Mouse (Mus musculus) cerebellum, adult 9-10 months (tissue): ENCODE results near the gene Mre11a.

Experiments used
- DNase-seq: peaks from one replicate; pipeline ENCODE4 v3.0.0; 2022

Mre11a gene

GRCm38 (mm10) chr9:14824840-14825239 is 40.4 kb downstream of the Mre11a start:
- DNase-seq: no peak

- no peak for DNase-seq
Observed at GRCm38 (mm10) chr9:14827875-14828274, 43.4 kb downstream of the Mre11a start.

DNA sequence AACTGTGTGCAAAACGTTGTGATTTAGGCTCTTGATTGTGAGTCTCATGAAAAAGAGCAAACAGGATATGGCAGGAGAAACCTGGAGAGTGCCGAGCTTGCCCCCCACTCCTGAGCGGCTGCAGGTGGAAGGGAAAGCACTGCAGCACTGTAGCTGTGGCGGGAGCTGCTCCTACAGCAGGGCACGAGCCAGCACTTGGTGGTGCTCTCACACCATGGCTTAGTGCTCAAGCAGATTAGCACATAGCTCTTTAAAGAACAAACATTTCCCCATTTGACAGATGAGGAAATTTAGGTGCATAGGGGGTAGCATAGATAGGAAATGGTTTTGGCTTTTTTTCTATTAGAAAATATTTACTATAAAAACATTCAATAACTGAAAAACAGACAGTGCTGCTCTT is 47.6 kb downstream of the Mre11a start:
- DNase-seq: no peak

DNA sequence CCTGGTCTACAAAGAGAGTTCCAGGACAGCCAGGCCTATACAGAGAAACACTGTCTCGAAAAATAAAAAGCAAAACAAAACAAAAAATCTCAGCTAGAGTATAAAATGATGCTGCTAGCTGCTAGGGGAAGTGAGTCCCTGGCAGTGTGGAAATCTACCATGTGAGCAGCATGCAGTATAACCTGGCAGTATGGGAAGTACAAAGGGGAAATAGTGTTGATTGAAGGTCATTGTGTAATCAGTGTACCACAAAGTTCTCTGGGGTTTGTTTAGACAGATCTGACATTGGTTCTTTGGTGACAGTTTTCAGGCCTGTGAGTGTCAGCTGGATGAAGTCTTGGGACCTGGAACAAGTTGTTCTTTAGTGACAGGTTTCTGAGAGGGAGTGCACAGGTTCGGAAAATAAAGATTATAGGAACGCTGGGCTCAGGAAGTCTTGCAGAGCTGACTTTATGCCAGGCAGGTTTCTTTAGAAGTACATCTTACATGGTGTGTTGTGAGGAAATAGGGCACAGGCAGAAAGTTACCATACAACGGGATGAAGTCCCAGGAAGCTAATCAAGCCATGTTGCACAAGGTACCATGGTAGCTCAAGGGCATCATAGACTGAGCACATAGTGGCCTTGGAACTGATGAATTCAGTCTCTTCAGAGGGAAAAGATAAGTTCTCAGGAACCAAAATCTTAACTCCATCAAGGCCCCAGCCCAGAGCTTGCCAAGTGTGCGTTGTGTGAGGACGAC is 51.1 kb downstream of the Mre11a start:
- DNase-seq: no peak

DNA sequence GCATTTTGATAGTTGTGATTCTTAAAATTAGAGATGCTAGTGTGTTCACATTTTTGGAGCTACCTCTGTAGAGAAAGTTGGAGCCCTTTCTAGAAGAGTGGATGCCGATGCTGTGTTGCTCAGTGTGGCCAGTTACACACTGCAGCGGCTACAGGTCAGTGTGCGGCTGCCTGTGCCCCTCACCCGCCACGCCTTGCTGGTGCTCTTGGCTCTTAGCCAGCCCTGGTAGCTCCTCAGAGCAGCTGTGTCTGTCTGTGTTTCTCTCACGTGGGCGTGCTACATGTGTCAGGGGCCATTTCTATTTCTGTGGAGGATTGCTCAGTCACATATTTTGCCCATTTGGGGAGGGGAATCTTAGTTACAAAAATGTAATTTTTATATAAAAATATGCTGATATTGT is 55.1 kb downstream of the Mre11a start:
- no peak for DNase-seq

- no peak for DNase-seq
Observed at GRCm38 (mm10) chr9:14839970-14840369, 55.5 kb downstream of the Mre11a start.

DNA sequence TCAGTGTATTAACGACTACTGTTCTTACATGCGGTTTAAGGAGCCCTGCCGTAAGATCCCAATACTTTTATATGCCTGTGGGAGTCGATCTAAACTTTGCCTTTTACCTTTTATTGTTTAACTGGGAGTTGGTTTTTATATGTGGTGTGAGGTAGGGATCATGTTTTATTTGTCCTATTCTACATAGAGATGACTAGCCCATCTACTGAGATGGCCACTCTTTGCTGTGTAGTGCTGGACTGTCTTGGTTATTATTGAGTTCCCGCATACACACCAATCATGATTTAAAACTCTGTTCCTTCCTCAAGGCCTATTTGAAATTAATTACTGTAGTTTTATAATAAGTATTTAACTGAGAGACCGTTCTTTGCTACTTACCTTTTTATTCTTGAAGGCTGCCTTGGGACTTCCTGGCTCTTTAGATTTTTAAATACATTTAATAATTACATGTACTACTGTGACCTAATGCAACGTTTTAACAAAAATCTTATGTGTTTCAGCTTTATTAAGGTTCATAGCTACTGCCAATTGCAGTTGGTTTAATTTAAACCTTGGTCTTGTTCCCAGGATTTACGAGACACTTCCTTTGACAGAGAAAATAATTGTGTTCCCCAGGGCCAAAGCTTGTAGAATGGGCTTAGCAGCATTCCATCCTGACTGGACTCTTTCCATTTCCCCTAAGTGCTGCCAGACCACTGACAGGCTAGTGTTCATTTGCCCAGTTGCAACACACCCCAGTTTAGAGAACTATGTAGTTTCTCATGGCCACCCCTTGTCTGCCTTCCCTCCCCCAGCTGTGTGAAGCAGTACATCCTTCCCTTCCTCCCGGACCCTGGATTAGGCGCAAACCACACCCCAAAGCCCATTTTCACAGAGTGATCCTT is 57.7 kb downstream of the Mre11a start:
- no peak for DNase-seq

GRCm38 (mm10) chr9:14843311-14843857 is 58.9 kb downstream of the Mre11a start:
- no peak for DNase-seq

DNA sequence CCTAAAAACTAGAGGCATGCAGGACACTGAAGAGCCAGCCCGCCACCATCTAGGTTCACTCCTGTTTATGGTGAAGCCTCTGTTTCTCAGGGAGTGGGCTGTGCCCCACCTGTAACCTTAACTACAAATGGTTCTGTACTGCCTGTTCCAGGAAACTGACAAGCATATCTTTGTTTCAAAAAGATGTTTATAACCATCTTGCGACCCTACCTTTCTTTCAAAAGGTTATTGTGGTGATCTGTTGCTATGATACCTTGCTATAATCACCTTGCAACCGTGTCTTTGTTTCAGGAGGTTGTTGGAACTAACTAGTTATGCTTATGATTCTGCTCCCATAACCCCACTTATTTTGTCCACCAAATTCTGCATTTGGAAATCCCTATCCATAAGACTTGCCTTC is 59.4 kb downstream of the Mre11a start:
- DNase-seq: no peak

GRCm38 (mm10) chr9:14846428-14846827 is 62.0 kb downstream of the Mre11a start:
- no peak for DNase-seq

DNA sequence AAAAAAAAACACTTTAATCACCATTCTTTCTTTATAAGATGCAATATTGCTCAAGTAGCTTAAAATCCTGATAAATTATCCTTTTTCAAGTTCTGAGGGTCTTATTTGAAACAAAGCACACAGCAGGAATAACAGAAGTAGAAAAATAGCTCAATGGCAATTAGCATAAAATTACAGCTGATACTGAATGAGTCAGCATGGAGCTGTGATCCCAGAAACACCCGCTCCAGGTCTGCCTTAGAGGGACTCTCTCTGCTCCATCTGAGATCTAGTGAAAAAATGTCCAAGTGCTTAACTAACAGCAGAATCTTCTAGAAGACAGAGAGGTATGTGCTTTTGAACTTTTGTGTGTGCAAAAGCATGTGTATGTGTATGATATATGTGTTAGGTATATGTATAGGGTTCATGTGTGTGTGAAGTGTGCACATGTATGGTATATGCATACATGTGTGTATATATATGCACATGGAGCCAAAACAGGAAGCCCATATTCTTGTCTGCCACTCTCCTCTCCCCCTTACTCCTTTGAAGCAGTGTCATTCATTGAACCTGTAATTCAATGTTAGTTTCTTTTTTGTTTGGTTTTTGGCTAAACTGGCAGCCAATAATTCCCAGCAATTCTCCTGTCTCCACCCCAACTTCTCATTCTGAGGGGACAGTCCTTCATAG is 63.9 kb downstream of the Mre11a start:
- no peak for DNase-seq

DNA sequence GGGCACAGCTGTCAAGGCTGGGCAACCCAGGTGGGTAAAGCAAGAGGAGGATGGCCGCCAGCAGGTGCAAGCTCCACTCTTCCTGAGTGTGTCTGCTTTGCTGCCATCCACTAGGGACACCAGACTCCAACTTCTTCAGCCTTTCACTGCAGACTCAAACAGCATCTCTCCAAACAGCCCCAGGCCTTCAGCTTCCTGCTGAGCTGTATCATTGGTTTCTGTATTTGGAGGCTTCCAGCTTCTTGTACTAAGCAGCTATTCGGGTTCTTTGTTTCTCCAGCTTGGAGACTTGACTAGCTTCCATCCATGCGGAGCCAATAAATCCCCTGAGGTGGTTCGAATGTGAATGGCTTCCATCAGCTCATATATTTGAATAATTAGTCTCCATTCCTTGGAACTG is 70.1 kb downstream of the Mre11a start:
- DNase-seq: no peak

- peak; percentile 4 for DNase-seq
Observed at GRCm38 (mm10) chr9:14856922-14857654, 72.6 kb downstream of the Mre11a start.

DNA sequence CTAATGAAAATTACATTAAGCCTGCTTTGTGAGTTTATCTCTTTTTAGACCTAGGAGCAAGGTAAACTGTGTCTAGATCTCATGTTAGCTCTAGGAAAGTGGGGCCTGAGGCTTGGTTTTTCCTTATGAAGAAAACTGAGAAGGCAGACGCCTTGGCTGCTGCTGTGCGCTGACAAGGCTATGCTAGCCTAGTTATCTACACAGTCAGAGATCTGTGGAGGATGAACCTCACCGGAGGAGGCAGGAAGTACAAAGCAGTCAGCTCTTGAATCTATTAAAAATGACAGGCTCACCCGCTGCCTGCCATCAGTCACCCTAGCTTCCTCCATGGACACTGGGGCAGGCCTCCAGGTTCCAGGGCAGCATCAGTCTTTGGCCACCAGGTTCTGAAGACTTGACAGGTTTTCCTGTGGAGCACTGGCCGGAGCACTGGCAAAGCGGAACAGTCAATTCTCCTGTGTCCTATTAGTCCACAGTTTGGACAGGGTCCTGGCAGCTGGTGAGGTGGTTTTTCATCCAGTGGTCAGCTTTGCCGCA is 73.8 kb downstream of the Mre11a start:
- no peak for DNase-seq

DNA sequence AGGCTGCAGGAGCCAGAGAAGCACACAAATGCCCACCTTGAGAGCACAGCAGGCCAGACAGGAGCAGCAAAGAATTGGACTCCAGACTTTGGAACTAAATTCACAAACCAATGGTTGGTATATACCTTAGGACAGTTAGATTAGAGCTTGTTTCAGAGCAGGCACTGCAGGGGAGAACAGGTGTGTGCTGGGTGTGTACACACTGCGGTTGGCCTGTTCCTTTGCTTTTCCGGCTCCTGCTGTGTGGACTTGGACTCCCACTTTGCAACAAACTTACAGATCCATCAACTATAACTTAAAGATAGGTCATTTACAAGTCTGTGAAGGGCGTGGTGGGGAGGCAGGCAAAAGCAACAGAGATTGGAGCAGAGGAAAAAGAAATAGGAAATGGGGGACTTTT is 74.3 kb downstream of the Mre11a start:
- DNase-seq: no peak

DNA sequence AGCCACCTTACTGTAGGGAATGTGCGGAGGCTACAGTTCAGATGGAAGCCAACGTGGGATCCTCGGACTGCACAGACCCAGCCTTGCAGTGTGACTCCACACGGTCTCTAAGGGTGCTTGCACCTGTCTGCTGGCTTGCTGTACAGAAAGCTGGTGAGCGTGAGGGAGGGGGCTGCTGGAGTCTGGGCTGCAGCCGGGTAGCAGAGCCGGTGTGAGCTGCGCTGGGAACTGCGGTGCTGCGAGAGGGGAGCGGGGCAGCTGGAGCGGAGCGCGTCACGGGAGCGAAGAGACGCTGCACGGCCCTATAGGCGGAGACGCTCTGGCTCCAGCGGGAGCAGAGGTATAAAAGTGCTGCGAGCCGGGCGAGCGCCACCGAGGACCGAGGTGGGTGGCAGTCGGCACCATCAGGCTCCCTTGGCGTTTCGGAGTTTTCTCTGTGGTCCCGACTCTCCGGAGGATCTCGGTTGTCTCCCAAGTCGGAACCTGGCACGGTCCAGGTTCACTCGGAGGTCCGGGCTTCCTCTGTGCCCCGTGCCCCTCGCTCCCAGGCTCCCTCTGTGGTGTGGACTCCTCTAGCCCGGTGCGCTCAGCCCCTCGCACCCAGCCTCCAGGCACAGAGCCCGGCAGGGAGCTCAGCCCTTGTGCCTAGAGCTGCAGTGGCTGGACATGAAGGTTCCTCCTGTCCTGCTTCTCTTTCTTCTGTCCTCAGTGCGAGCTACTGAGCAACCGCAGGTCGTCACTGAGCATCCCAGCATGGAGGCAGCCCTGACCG is 75.6 kb downstream of the Mre11a start, which contains the start of gene Gpr83:
Gpr83 (plus strand) TSS at position 343 of the 772 bp plus-strand sequence.
- DNase-seq: no peak

- no peak for DNase-seq
Observed at GRCm38 (mm10) chr9:14863126-14863525, 78.7 kb downstream of the Mre11a start.

- no peak for DNase-seq
Observed at GRCm38 (mm10) chr9:14864726-14865125, 80.3 kb downstream of the Mre11a start.

DNA sequence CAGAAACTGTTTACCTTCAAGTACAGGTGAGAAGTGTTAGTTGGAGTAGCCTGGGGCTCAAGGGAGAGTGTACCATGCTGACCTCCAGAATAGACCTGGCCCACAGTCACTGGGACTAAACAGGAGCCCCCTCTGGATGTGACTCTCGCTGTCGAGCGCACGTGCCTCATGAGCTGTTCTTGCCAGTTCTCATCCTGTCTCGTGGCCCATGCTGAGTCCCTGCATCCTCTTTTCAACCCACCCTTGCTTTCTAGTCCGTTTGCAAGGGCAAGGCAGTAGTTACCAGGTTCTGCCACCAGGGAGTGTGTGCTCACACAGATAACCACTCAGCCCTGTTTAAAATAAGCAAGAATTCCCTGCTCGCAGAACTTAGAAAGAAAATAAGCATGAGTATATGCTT is 82.5 kb downstream of the Mre11a start:
- DNase-seq: peak; percentile 9

DNA sequence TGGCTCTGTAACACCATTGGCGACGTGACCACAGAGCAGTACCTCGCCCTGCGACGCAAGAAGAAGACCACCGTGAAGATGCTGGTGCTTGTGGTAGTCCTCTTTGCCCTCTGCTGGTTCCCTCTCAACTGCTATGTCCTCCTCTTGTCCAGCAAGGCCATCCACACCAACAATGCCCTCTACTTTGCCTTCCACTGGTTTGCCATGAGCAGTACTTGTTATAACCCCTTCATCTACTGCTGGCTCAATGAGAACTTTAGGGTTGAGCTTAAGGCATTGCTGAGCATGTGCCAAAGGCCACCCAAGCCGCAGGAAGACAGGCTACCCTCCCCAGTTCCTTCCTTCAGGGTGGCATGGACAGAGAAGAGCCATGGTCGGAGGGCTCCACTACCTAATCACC is 83.9 kb downstream of the Mre11a start:
- DNase-seq: no peak

GRCm38 (mm10) chr9:14870377-14870776 is 85.9 kb downstream of the Mre11a start:
- no peak for DNase-seq
